Mouse (Mus musculus): Measurements from ENCODE around the gene Exoc6b.
"Not testable (repeated sequence)": the region's sequence is repeated elsewhere in the genome, so short reads cannot be mapped to it uniquely, and the experiment has no call there.

Gene Exoc6b

GRCm38 (mm10) chr6:84631588-84631987 is 437.7 kb downstream of the Exoc6b start:
- DNase-seq (ENCODE audit: low spot score in 2 of 2) = peak; percentile 23 to 41

GRCm38 (mm10) chr6:84630276-84630675 is 439.0 kb downstream of the Exoc6b start:
- peak; percentile 7 to 41 for DNase-seq (ENCODE audit: low spot score in 2 of 2)

GRCm38 (mm10) chr6:84628831-84629230 is 440.5 kb downstream of the Exoc6b start:
- no peak for DNase-seq (ENCODE audit: low spot score in 2 of 2)

- no peak for DNase-seq (ENCODE audit: low spot score in 2 of 2)
Observed at GRCm38 (mm10) chr6:84626398-84626797, 442.9 kb downstream of the Exoc6b start.

- no peak for DNase-seq (ENCODE audit: low spot score in 2 of 2)
Observed at GRCm38 (mm10) chr6:84619166-84619565, 450.1 kb downstream of the Exoc6b start.

- no peak for DNase-seq (ENCODE audit: low spot score in 2 of 2)
Observed at GRCm38 (mm10) chr6:84617051-84617450, 452.3 kb downstream of the Exoc6b start.

- no peak for DNase-seq (ENCODE audit: low spot score in 2 of 2)
Observed at GRCm38 (mm10) chr6:84616586-84616985, 452.7 kb downstream of the Exoc6b start.

- DNase-seq (ENCODE audit: low spot score in 2 of 2) = no peak
Observed at GRCm38 (mm10) chr6:84613561-84613960, 455.8 kb downstream of the Exoc6b start.

GRCm38 (mm10) chr6:84601136-84601889 is 468.0 kb downstream of the Exoc6b start:
- DNase-seq (ENCODE audit: low spot score in 2 of 2) = no peak

- DNase-seq (ENCODE audit: low spot score in 2 of 2) = not testable (repeated sequence)
Observed at GRCm38 (mm10) chr6:84599296-84599695, 470.0 kb downstream of the Exoc6b start.

GRCm38 (mm10) chr6:84598725-84599124 is 470.6 kb downstream of the Exoc6b start:
- no peak for DNase-seq (ENCODE audit: low spot score in 2 of 2)

- no peak for DNase-seq (ENCODE audit: low spot score in 2 of 2)
Observed at GRCm38 (mm10) chr6:84594626-84595025, 474.7 kb downstream of the Exoc6b start.

- DNase-seq (ENCODE audit: low spot score in 2 of 2) = no peak
Observed at GRCm38 (mm10) chr6:84593693-84594092, 475.6 kb downstream of the Exoc6b start, which contains the start of gene Cyp26b1. Gene Cyp26b1 (minus strand): TSS chr6:84593908.

GRCm38 (mm10) chr6:84590961-84591745 is 478.2 kb downstream of the Exoc6b start:
- peak in 1 of 2 experiments; percentile 44 for DNase-seq (ENCODE audit: low spot score in 2 of 2)

- peak; percentile 73 to 85 for DNase-seq (ENCODE audit: low spot score in 2 of 2)
Observed at GRCm38 (mm10) chr6:84589742-84590686, 479.3 kb downstream of the Exoc6b start.

- DNase-seq (ENCODE audit: low spot score in 2 of 2) = peak; percentile 41 to 62
Observed at GRCm38 (mm10) chr6:84588895-84589652, 480.2 kb downstream of the Exoc6b start.

GRCm38 (mm10) chr6:84588221-84588894 is 481.0 kb downstream of the Exoc6b start:
- no peak for DNase-seq (ENCODE audit: low spot score in 2 of 2)

GRCm38 (mm10) chr6:84587471-84588101 is 481.7 kb downstream of the Exoc6b start:
- DNase-seq (ENCODE audit: low spot score in 2 of 2) = peak; percentile 41 to 57

GRCm38 (mm10) chr6:84586551-84587200 is 482.6 kb downstream of the Exoc6b start:
- DNase-seq (ENCODE audit: low spot score in 2 of 2) = no peak
